Mouse (Mus musculus) small intestine, adult 2 months (tissue): ENCODE measurements around the gene Rtn4r.

Source experiments
- CTCF ChIP-seq: fragments of 200-500 bp; IDR thresholded peaks from 2 replicates; pipeline ENCODE4 v1.5.1; 2012; ENCODE audit warnings: low read depth, mild to moderate bottlenecking, control low read depth, inconsistent platforms, low read length, moderate library complexity, mixed read lengths; ENCODE audit not compliant: insufficient replicate concordance, insufficient read length; ENCODE audit errors: extremely low read depth
- POLR2A ChIP-seq: fragments of 200-500 bp; IDR thresholded peaks from 2 replicates; pipeline ENCODE4 v1.6.1; 2012; ENCODE audit warnings: low read depth, mild to moderate bottlenecking, control low read depth, inconsistent platforms, low read length, moderate library complexity

DNA sequence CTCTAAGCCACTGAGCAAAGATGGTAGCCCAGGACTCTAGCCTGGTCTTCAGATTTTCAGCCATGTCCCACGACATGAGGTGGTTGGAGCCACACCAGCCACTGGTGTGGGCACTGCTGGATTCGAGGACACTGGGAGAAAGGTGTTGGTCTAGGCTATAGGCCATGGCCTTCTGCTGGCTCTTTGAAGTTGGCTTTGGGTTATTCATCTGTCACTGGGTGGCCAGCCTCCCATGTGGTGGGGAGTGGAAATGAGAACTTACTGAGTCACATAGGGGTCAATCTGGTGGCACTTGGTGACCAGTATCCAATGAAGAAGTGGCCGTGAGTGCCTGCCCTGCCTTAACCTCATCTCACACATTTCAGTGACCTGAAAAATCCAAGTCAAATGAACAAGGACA lies 1.2 kb upstream of the Rtn4r start:
- TF ChIP-seq CTCF (no peak), POLR2A (no peak)
